Mouse (Mus musculus): ENCODE results near the gene Romo1. TPM values are rescaled to one million over a fixed set of nuclear protein-coding genes. Genes with fewer than 3 reads are reported as not detected.
"Not testable (repeated sequence)": the region's sequence is repeated elsewhere in the genome, so short reads cannot be mapped to it uniquely, and the experiment has no call there.

The Romo1 gene
- polyA plus RNA-seq (2014; fragmentation: Nextera tagmentation; extraction: Ambion mirVana): 427 and 467 TPM in 2 replicates

DNA sequence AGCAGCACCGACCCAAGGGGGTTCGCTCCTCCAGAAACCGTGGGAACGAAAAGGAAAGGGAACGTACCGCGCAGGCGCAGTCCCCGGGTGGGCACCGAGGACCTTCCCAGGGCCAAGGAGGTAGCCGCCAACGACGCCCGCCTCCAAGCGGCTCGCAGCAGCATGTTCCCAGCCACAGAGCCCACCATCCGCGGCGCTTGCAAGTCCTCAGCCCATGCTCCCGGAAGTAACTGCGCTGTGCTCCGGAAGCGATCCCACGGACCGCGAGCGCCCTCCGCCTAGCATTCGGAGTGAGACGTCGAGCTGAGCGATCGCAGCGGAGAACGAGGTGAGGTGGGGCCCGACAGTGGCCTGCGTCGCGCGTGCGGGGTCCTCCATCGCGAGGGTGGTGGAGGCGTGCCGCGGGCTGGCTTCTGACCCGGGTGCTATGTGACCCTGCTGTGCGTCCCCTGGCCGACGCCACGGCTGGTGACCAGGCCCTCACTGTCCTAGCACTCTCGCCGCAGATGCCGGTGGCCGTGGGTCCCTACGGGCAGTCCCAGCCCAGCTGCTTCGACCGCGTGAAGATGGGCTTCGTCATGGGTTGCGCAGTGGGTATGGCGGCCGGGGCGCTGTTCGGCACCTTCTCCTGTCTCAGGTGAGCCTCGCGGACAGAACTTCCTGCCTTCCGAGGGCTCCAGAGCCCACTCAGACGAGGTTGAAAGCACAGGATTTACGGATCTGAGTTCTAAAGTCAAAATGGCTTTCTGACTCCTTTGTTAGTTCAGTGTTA is at the start of gene Romo1, which contains the start of gene Nfs1:
Romo1 (plus strand) TSS at position 87 of the 772 bp plus-strand sequence.
Nfs1 (minus strand) TSS at position 234 of the 772 bp plus-strand sequence.
- Histone ChIP-seq H3K4me1 (replicated peaks; ENCODE audit: control insufficient read depth, insufficient read depth, low read length) (peaks cover 5% of the 10 kb centered on the region; the same call in 1 of the 2 replicates), H3K36me3 (ENCODE audit: control insufficient read depth, insufficient read depth, low read length) (peaks cover 32% of the 10 kb centered on the region), H3K27me3 (replicated peaks; ENCODE audit: control insufficient read depth, insufficient read depth, low read length) (no peaks in the 10 kb centered on the region), H3K4me3 (ENCODE audit: low read depth, low read length) (peak within 1 kb of the TSS; percentile 83), H3K4me2 (ENCODE audit: low read length) (peak within 1 kb of the TSS; percentile 81), H3K9me3 (ENCODE audit: control insufficient read depth, low read length) (no peaks in the 10 kb centered on the region), H3K9ac (ENCODE audit: low read length) (peak within 1 kb of the TSS; percentile 86), H3K27ac (ENCODE audit: low read depth) (peak within 1 kb of the TSS; percentile 88)
- DNase-seq (ENCODE audit: low spot score): peak; percentile 95
- WGBS: 0% methylated on average over 69 of the region's 70 CpGs
- peak; percentile 95 for ATAC-seq (replicated peaks; ENCODE audit: low FRiP score, low TSS enrichment, low read depth)

DNA sequence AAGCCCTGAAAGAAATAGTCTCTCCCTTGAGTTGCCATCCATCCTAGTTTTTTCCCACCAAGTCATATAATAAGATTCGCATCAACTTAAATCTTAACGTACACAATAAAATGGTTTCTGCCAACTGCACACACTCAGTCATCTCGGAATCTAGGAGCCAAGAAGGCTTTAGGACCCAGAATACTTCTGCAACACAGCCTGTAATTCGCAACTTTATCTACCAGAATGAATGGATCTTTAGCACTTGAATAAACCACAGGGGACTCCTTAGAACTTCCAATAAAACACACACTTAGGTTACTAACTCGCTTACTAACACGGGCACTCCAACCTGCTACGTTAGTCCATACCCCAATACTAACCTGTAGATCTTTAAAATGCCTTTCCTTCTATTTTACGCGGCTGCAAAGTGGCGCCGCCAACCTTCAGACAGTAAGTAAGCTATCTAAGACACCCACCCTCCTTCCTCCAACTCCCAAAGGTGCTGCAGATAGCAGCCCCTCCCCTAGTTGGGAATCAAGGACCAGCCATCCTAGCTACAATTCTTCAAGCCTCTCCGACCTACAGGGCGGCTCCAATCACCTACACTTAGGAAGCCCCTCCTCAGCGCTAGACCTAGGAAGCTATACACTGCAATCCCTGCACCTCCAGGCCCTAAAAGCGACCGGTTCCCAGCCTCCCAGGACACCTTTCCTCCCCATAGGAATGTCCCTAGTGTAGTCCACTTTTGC is 33.0 kb upstream of the Romo1 start:
- peak overlapping the region; percentile 97 for H3K9ac ChIP-seq (ENCODE audit: low read length)
- WGBS: under 1% methylated on average over 16 of the region's 16 CpGs
- peaks cover 9% of the 10 kb centered on the region for H3K4me1 ChIP-seq (replicated peaks; ENCODE audit: control insufficient read depth, insufficient read depth, low read length)
- H3K27ac ChIP-seq (ENCODE audit: low read depth): peak overlapping the region; percentile 92
- H3K36me3 ChIP-seq (ENCODE audit: control insufficient read depth, insufficient read depth, low read length): peaks cover 12% of the 10 kb centered on the region
- peak overlapping the region; percentile 83 for H3K4me2 ChIP-seq (ENCODE audit: low read length)
- ATAC-seq (replicated peaks; ENCODE audit: low FRiP score, low TSS enrichment, low read depth): peak; percentile 67
- no peak for DNase-seq (ENCODE audit: low spot score)
- peak overlapping the region; percentile 97 for H3K4me3 ChIP-seq (ENCODE audit: low read depth, low read length)
- H3K9me3 ChIP-seq (ENCODE audit: control insufficient read depth, low read length): no peaks in the 10 kb centered on the region
- no peaks in the 10 kb centered on the region for H3K27me3 ChIP-seq (replicated peaks; ENCODE audit: control insufficient read depth, insufficient read depth, low read length)

DNA sequence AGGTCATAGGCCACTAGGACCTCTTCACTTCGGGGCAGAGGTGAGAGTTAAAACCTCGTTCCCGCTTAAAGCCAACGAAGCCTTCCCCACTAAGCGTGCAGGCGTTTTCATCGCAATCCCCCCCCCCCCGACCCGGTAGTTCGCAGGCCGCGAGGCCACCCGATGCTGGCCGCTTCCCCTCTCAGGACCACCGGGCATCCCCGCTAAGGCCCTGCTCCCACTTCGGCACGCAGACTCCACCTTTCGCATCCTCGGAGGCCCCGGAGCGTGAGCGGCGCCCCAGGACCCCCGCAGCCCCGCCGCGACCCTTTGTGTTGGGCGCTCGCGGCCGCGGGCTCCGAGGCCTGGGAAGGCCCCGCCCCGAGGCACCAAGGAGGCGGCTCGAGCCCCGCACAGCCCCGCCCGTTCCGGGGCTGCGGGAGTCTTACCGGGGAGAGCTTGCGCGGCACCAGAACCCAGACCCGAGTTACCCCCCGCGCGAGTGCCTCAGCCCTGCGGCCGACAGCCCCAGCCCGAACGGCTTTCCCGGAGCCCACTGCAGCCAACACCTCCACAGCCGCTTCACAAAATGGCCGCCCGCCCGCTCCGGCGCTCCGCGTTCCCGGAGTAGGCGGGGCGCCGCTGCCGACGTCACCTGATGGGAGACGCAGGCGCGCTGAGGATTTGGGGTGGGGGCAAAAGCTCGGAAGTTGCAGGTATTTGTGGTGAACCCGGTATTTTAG is 32.3 kb upstream of the Romo1 start, which contains the start of the genes Cpne1 and Rbm12:
Cpne1 (minus strand) TSS at position 608 of the 722 bp plus-strand sequence.
Rbm12 (minus strand) TSS at position 621 of the 722 bp plus-strand sequence.
- Histone ChIP-seq H3K9me3 (ENCODE audit: control insufficient read depth, low read length) (no peaks in the 10 kb centered on the region), H3K27ac (ENCODE audit: low read depth) (peak within 1 kb of the TSS; percentile 92), H3K4me2 (ENCODE audit: low read length) (peak within 1 kb of the TSS; percentile 83), H3K27me3 (replicated peaks; ENCODE audit: control insufficient read depth, insufficient read depth, low read length) (no peaks in the 10 kb centered on the region), H3K4me1 (replicated peaks; ENCODE audit: control insufficient read depth, insufficient read depth, low read length) (peaks cover 9% of the 10 kb centered on the region), H3K36me3 (ENCODE audit: control insufficient read depth, insufficient read depth, low read length) (peaks cover 5% of the 10 kb centered on the region), H3K4me3 (ENCODE audit: low read depth, low read length) (peak within 1 kb of the TSS; percentile 97), H3K9ac (ENCODE audit: low read length) (peak within 1 kb of the TSS; percentile 97)
- under 1% methylated on average over 62 of the region's 74 CpGs for WGBS
- DNase-seq (ENCODE audit: low spot score): peak; percentile 98
- ATAC-seq (replicated peaks; ENCODE audit: low FRiP score, low TSS enrichment, low read depth): peak; percentile 94

DNA sequence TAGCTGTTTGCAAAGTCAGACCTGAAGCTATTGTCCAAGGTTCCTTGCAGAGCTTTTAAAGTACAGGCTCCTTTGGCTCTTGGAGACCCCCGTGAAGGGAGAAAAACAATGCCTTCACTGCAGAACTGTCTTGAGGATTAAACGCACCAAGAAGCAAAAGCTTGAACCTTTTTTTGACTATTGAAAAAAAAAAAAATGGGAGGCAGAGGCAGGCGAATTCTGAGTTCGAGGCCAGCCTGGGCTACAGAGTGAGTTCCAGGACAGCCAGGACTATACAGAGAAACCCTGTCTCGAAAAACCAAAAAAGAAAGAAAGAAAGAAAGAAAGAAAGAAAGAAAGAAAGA is 31.8 kb upstream of the Romo1 start:
- H3K27ac ChIP-seq (ENCODE audit: low read depth); DNase-seq (ENCODE audit: low spot score); H3K4me1 ChIP-seq (replicated peaks; ENCODE audit: control insufficient read depth, insufficient read depth, low read length); H3K9me3 ChIP-seq (ENCODE audit: control insufficient read depth, low read length); H3K36me3 ChIP-seq (ENCODE audit: control insufficient read depth, insufficient read depth, low read length); ATAC-seq (replicated peaks; ENCODE audit: low FRiP score, low TSS enrichment, low read depth); H3K27me3 ChIP-seq (replicated peaks; ENCODE audit: control insufficient read depth, insufficient read depth, low read length): not testable (repeated sequence)
- WGBS: 29% methylated on average over 5 of the region's 5 CpGs
- Histone ChIP-seq H3K4me3 (ENCODE audit: low read depth, low read length) (peak overlapping the region; percentile 97), H3K4me2 (ENCODE audit: low read length) (peak overlapping the region; percentile 47), H3K9ac (ENCODE audit: low read length) (peak overlapping the region; percentile 97)

DNA sequence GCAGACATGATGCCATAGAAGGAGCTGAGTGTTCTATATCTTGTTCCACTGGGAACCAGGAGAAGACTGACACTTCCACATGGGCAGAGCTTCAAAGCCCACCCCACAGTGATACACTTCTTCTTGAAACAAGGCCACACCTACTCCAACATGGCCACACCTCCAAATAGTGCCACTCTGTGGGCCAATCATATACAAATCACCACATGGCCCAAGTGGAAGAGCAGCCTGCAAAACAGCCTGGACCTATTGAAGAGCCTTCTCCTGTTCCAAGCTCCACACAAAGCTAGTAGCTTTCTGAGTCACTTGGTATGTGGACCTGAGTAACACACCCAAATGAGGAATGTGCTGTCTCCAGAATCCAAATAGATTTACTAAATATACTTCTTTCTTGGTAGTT is 24.3 kb upstream of the Romo1 start:
- Histone ChIP-seq H3K36me3 (ENCODE audit: control insufficient read depth, insufficient read depth, low read length) (peaks cover 10% of the 10 kb centered on the region), H3K9ac (ENCODE audit: low read length) (no peak overlapping the region), H3K27me3 (replicated peaks; ENCODE audit: control insufficient read depth, insufficient read depth, low read length) (no peaks in the 10 kb centered on the region), H3K4me1 (replicated peaks; ENCODE audit: control insufficient read depth, insufficient read depth, low read length) (no peaks in the 10 kb centered on the region), H3K4me2 (ENCODE audit: low read length) (no peak overlapping the region), H3K27ac (ENCODE audit: low read depth) (no peak overlapping the region), H3K9me3 (ENCODE audit: control insufficient read depth, low read length) (no peaks in the 10 kb centered on the region), H3K4me3 (ENCODE audit: low read depth, low read length) (no peak overlapping the region)
- DNase-seq (ENCODE audit: low spot score): no peak
- ATAC-seq (replicated peaks; ENCODE audit: low FRiP score, low TSS enrichment, low read depth): no peak

DNA sequence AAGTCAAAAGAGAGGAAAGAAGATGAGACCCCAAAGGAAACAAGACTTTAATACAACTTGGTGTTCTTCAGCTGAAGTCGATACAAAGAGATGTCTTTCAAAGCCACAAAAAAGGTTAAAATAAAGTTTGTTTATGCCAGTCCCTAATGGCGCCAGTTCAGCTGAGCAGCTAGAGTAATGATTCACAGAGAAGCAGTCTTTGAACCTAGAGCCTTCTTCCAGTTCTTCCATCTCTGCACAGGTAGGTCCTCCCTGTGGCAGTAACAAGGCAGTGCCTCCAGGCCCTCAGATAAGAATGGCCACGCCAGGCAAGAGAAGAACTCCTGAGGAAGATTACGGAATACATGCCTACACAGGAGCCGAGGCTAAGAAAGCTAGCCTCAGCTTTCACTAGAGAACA is 20.1 kb upstream of the Romo1 start:
- Histone ChIP-seq H3K9ac (ENCODE audit: low read length) (no peak overlapping the region), H3K4me3 (ENCODE audit: low read depth, low read length) (no peak overlapping the region), H3K4me1 (replicated peaks; ENCODE audit: control insufficient read depth, insufficient read depth, low read length) (no peaks in the 10 kb centered on the region), H3K4me2 (ENCODE audit: low read length) (no peak overlapping the region), H3K36me3 (ENCODE audit: control insufficient read depth, insufficient read depth, low read length) (peaks cover 32% of the 10 kb centered on the region), H3K27ac (ENCODE audit: low read depth) (no peak overlapping the region), H3K27me3 (replicated peaks; ENCODE audit: control insufficient read depth, insufficient read depth, low read length) (no peaks in the 10 kb centered on the region), H3K9me3 (ENCODE audit: control insufficient read depth, low read length) (no peaks in the 10 kb centered on the region)
- 94% methylated on average over 5 of the region's 5 CpGs for WGBS
- ATAC-seq (replicated peaks; ENCODE audit: low FRiP score, low TSS enrichment, low read depth) (no peak), DNase-seq (ENCODE audit: low spot score) (no peak)

DNA sequence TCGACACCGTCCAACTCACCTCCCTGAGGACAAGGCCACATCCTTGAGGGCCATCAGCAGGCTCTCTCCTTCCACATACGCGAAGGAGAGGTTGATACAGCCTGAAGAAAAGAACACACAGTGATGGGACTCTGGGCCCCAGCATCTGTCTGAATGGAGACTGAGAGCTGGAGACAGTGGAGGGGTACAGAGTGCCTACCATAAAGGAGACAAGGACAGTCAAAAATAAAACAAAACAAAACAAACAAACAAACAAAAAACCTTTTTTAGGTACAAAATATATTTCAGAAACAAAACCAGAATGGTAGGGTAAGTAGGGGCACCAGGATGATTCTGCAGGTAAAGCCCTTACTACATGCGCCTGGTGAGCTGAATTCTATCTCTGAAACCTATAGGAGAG is 16.8 kb upstream of the Romo1 start, which contains the start of gene Gm28036:
Gm28036 (minus strand) TSS at position 101 of the 400 bp plus-strand sequence.
- Histone ChIP-seq H3K27me3 (replicated peaks; ENCODE audit: control insufficient read depth, insufficient read depth, low read length) (no peaks in the 10 kb centered on the region), H3K4me1 (replicated peaks; ENCODE audit: control insufficient read depth, insufficient read depth, low read length) (no peaks in the 10 kb centered on the region), H3K36me3 (ENCODE audit: control insufficient read depth, insufficient read depth, low read length) (peaks cover 39% of the 10 kb centered on the region), H3K27ac (ENCODE audit: low read depth) (no peak within 1 kb of the TSS), H3K9ac (ENCODE audit: low read length) (no peak within 1 kb of the TSS), H3K4me3 (ENCODE audit: low read depth, low read length) (no peak within 1 kb of the TSS), H3K9me3 (ENCODE audit: control insufficient read depth, low read length) (no peaks in the 10 kb centered on the region), H3K4me2 (ENCODE audit: low read length) (no peak within 1 kb of the TSS)
- ATAC-seq (replicated peaks; ENCODE audit: low FRiP score, low TSS enrichment, low read depth) (no peak), DNase-seq (ENCODE audit: low spot score) (no peak)
- 94% methylated on average over 5 of the region's 5 CpGs for WGBS

DNA sequence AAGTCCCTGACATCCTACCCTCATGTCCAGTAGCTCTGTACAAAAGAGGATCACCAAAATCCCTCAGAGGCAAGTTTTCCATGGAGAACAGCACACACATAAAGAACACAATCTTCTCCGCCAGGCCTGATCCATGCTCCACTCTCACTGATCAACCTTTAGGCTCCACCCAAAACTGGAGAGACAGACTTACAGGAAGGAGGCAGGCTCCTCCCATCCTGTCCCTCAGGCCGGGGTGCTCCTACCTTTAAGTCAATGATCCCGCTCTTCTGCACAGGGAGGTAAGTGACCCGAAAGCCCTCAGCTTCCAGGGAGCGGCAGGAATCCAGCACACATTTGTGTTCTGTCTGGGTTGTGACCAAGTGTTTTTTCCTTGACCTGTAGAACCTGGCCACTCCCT is 9.7 kb upstream of the Romo1 start:
- H3K27ac ChIP-seq (ENCODE audit: low read depth): no peak overlapping the region
- H3K4me2 ChIP-seq (ENCODE audit: low read length): no peak overlapping the region
- peaks cover 12% of the 10 kb centered on the region for H3K36me3 ChIP-seq (ENCODE audit: control insufficient read depth, insufficient read depth, low read length)
- H3K27me3 ChIP-seq (replicated peaks; ENCODE audit: control insufficient read depth, insufficient read depth, low read length): no peaks in the 10 kb centered on the region
- DNase-seq (ENCODE audit: low spot score): no peak
- no peaks in the 10 kb centered on the region for H3K9me3 ChIP-seq (ENCODE audit: control insufficient read depth, low read length)
- WGBS: 93% methylated on average over 5 of the region's 5 CpGs
- H3K4me1 ChIP-seq (replicated peaks; ENCODE audit: control insufficient read depth, insufficient read depth, low read length): no peaks in the 10 kb centered on the region
- no peak for ATAC-seq (replicated peaks; ENCODE audit: low FRiP score, low TSS enrichment, low read depth)
- no peak overlapping the region for H3K9ac ChIP-seq (ENCODE audit: low read length)
- no peak overlapping the region for H3K4me3 ChIP-seq (ENCODE audit: low read depth, low read length)

Measured in intestine, embryonic 14.5 days (tissue).